Mouse (Mus musculus): ENCODE measurements around the gene Gm27029.
"Not testable (repeated sequence)": the region's sequence is repeated elsewhere in the genome, so short reads cannot be mapped to it uniquely, and the experiment has no call there.

The Gm27029 gene

DNA sequence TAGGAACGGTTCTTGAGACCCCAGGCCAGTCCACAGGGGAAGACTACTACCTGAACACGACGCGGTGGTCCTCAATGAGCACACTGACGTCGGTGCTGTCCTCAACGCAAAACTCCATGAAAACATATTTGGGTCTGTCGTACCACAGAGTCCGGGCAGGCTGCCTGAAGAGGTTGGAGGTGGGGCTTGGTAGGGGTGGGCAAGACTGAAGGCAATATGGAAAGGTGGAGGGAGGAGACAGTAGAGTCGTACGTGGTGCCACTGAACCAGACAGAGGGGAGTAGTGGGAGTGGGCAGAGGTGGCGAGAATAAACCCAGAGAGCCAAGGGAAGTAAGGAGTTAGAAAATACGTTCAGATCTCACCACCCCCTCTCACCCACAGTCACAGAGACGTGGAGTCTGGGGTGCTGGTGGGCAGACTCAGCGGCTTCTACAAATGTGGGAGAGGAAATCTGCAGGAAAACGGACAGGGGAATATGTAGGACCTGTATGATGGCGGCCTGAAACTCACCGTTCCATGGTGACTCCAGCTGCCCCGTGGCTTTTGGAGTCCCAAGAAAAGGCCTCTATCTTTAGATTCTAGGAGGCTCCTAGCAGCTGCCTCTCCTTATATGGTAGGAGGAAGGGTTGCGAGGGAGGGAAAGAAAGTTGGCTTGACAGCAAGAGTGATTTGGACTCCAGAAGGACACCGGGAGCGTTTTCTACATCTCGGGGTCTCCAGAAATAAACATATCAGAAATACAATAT, at the start of gene Gm27029:
Gene Gm27029, minus strand, starts transcription at position 692 of the 747 bp plus-strand sequence.
- peak; percentile 20 to 23 for DNase-seq (ENCODE audit: low spot score in 2 of 2)

DNA sequence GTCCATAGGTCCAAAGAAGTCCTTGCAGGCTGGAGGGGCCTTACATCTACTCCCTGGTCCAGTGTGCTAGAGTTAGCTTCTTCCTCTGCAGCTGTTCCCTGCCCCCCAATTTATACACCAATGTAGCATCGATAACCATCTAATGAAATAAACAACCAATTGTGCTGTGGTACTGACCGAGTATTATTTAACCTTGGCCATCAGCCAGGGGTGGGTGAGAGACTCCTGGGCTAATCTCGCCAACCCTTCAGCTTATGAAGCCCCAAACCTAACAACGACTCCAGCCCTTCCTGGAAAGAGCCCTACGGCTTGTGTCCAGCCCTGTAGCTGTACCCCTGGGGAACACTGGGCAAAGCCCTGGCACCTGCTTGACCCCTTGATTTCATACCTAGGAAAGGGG, 49.7 kb upstream of the Gm27029 start:
- DNase-seq (ENCODE audit: low spot score in 2 of 2), result no peak

- not testable (repeated sequence) for DNase-seq (ENCODE audit: low spot score in 2 of 2)
Measured at GRCm38 (mm10) chr11:101473686-101474085, 49.1 kb upstream of the Gm27029 start.

GRCm38 (mm10) chr11:101472336-101472735, 47.7 kb upstream of the Gm27029 start:
- DNase-seq (ENCODE audit: low spot score in 2 of 2), result no peak

DNA sequence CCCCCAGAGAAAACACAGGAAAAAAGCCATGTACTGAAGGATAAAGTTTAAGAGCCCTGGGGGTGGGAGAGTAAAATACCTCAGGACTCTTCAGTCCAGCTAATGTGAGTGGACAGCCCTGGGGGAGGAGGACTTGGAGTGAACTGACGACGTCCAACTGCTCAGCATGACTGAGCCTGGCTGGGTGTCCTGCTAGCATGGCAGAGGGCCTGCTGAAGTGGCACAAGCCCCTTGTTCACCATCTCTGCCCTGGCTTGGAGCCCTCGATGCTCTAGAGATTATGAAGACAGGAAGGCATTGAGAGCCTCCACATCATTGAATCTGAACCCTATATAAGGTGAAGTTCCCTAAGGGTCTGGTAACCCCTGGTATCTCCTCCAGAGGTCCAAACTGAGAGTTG, 47.3 kb upstream of the Gm27029 start:
- DNase-seq (ENCODE audit: low spot score in 2 of 2), result no peak

DNA sequence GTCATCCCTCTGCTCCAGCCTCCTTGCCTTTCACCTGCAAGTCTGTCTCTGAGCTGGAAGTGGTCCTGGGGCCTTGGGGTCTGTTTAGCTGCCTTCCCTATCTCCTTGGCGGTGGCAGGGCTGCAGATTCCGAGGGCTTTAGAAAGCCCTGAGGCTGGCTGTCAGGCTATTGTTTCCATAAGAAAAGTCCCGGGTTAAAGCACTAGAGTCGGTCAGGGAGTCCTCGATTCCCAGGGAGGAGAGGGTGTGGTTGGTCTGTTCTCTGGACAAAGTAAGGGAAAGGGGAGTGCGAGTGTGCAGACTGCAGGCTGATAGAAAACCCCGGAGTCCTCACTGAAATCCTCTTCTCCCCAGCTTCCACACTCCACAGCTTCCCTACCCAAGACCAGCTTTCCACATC, 45.6 kb upstream of the Gm27029 start:
- no peak for DNase-seq (ENCODE audit: low spot score in 2 of 2)

DNA sequence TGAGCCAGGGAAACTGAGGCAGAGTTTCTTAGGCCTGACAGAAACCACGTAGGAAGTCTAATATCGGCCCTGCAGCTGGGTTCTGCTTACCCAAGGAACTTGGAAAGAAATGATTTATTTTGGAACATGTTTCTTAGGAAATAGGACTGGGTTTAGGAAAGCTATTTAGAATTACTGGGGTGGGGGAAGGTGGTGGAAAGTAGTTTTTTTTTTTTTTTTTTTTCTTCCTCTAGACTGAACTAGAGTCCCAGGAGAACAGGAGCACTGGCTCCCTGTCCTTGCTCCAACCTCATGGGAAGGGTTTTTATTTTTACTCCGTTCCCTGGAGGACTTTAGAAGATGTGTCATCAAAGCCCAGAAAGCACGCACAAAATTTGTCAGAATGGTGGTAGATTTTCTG, 44.6 kb upstream of the Gm27029 start:
- no peak for DNase-seq (ENCODE audit: low spot score in 2 of 2)

DNA sequence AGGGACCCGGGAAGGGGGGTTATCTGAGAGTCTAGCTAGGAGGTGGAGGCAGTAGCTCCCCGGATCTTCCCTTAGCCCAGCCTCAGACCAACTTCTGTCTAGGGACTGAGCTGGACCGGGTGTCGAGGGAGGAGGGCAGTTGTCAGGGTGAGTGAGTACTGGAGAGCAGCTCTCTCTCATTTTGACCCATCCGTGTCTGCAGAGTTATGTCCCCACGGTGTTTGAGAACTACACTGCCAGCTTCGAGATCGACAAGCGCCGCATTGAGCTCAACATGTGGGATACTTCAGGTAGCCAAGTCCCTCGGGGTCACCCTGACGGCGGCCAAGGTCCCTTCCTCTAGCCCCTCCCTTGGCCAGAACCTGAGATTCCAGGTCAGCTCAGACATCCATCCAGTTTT, 44.1 kb upstream of the Gm27029 start:
- no peak for DNase-seq (ENCODE audit: low spot score in 2 of 2)

GRCm38 (mm10) chr11:101468263-101468688, 43.7 kb upstream of the Gm27029 start:
- no peak for DNase-seq (ENCODE audit: low spot score in 2 of 2)

GRCm38 (mm10) chr11:101467477-101468262, 43.1 kb upstream of the Gm27029 start:
- peak; percentile 46 to 54 for DNase-seq (ENCODE audit: low spot score in 2 of 2)

GRCm38 (mm10) chr11:101466552-101466950, 42.0 kb upstream of the Gm27029 start:
- not testable (repeated sequence) for DNase-seq (ENCODE audit: low spot score in 2 of 2)

DNA sequence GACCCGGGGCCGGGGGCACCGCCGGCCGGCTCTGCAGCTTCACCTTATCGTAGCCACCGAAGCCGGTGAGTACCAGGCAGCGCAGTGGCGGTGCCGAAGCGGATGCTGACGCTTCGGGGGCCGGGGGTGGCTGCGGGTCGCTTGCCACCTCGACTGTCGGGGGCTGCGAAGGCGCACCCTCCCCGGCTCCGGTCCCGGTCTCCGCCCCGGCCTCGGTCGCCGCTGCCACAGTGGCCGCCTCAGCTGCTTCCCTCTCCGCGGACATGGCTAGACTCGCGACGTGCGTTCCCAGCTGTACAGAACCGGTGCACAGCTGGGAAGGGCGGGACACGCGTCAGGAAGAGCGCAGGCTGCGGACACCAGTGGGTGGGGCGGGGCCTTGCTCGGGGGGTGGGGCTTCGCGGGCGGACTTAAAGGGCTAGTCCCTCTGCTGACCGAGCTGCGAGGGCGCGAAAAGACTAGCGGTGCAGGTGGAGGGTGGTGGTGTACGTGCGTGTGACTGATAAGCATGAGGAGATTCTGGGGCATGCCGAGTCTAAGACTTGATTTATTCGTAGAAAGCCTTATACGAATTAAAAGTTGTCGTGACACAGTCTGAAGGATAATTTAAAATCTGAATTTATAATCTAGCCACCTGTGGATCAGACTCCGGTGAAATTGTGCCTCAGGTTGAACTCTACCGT, 41.4 kb upstream of the Gm27029 start, which contains the start of gene Vat1:
Gene Vat1, minus strand, starts transcription at position 362 of the 683 bp plus-strand sequence.
- DNase-seq (ENCODE audit: low spot score in 2 of 2), result no peak

DNA sequence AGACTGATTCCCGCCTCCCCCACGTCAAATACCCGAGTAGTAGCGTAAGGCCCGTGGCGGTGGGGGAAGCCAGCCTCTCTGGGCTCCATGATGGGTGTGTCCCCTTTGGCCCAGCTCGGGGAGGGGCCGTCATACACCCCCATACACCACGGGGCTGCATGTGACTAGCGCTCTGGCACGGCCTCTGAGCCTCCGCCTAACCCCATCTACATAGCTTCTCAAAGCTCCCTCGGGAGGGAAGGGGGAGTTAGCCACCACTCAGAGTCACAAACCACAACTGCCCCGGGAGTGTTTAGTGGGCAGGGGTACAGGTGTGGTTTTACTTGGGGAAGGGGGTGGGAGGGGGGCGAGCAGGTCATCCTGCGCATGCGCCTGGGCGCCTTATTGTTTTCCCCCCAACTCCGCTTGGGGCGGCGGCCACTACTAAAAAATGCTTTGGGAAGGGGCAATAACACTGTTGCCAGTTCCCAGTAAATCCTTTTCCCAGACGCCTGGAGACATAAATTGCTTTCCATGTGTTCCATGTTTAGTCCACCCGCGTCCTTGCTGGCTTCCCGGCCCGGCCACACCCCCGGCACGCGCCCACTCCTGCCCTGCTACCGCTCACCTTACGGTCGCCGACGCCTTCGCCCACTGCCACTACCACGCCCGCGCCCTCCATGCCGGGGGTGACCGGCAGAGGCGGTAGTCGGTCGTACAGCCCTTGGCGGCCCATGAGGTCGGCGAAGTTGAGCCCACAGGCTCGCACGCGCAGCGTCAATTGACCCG, 40.7 kb upstream of the Gm27029 start:
- no peak for DNase-seq (ENCODE audit: low spot score in 2 of 2)

GRCm38 (mm10) chr11:101464211-101465100, 39.9 kb upstream of the Gm27029 start, which contains the start of gene Rnd2:
TSS of gene Rnd2 (plus strand) at chr11:101464999.
- DNase-seq (ENCODE audit: low spot score in 2 of 2), result no peak

GRCm38 (mm10) chr11:101462583-101463440, 38.2 kb upstream of the Gm27029 start:
- DNase-seq (ENCODE audit: low spot score in 2 of 2), result no peak

- no peak for DNase-seq (ENCODE audit: low spot score in 2 of 2)
Measured at GRCm38 (mm10) chr11:101462141-101462540, 37.5 kb upstream of the Gm27029 start.

DNA sequence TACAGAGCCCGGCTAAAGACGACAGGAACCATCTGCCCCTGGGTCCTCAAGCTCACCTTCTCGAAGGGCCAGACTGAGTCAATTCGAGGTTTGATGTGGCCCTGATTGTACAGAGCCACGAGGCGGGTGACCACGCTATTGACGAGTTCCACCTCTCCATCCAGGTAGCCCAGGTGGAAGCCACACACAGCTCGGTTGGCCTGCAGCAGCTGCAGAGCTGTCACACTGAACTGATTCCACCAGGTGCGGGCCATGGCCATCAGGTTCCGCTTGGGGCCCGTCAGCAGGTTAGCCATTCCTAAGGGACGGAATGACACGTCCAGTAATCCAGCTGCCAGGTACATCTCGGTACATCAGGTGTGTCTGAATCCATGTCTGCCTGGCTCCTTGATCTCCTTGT, 35.7 kb upstream of the Gm27029 start:
- no peak for DNase-seq (ENCODE audit: low spot score in 2 of 2)

- DNase-seq (ENCODE audit: low spot score in 2 of 2), result no peak
Measured at GRCm38 (mm10) chr11:101459716-101460115, 35.1 kb upstream of the Gm27029 start.

DNA sequence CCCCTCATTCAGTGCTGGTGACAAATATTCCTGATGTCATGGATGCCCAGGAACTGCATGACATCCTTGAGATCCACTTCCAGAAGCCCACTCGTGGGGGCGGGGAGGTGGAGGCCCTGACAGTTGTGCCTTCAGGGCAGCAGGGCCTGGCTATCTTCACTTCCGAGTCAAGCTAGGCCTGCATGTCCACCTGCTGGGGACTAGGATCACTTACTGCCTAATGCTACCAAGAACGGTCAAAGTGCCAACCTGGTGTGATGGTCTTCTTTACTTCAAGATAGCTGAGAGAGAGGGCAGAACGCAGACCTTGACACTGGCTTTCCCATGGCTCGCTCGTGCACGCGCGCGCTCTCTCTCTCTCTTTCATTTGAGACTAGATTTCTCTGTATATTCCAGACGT, 33.6 kb upstream of the Gm27029 start:
- no peak for DNase-seq (ENCODE audit: low spot score in 2 of 2)

DNA sequence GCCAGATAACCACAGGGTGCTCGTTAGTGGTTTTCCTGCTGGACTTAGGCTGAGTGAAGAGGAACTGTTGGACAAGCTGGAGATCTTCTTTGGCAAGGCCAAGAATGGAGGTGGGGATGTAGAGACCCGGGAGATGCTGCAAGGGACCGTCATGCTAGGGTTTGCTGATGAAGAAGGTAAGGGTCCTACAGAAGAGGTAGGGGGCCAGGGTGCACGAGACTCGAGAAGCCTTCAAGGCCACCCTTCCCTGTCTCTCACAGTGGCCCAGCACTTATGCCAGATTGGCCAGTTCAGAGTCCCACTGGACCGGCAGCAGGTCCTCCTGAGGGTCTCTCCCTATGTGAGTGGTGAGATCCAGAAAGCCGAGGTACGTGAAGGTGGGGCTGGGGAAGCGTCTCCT, 33.0 kb upstream of the Gm27029 start:
- no peak for DNase-seq (ENCODE audit: low spot score in 2 of 2)

Measured in frontal cortex, postnatal 25 days (tissue).